18 mouse cellular contexts compared by ENCODE assay signal in genomic region chr2:114486980-114487379, GRCm38 (mm10).
DNase-seq lines count a peak whose midpoint lies in the region; ATAC-seq and TF ChIP-seq lines count a peak whose summit lies in the region.
"Had no signal": no experiment of that assay in that cellular context is flagged by ENCODE, and none has a peak within 500 bp of the region (broad histone marks: within the 10 kb centered on the region; RNA-seq: fewer than 3 reads in every experiment).

No protein-coding gene starts in this region.

- no peak for TF ChIP-seq POLR2A in cerebellum, adult 2 months (IDR thresholded peaks at IDR 0.05; ENCODE audit: borderline replicate concordance, insufficient read depth, low read length)
- no peak for TF ChIP-seq POLR2A in limb, embryonic 14.5 days (IDR thresholded peaks at IDR 0.05; ENCODE audit: borderline replicate concordance, extremely low read depth, insufficient read depth, insufficient read length)

- no peaks in the 10 kb centered on the region for H3K9me3 ChIP-seq in limb, embryonic 14.5 days (ENCODE audit: control insufficient read depth, low read length)
- H3K9me3 ChIP-seq in limb, embryonic 10.5 days (replicated peaks) = no peaks in the 10 kb centered on the region
- H3K9me3 ChIP-seq: heart, embryonic 12.5 days; intestine, embryonic 15.5 days; limb, embryonic 13.5 days; midbrain, embryonic 13.5 days; neural tube, embryonic 13.5 days had no signal

- no peak overlapping the region for H3K9ac ChIP-seq in limb, embryonic 14.5 days (ENCODE audit: low read depth, low read length, severe bottlenecking)
- H3K9ac ChIP-seq: heart, embryonic 12.5 days; hindbrain, embryonic 14.5 days; intestine, embryonic 15.5 days; limb, embryonic 13.5 days; liver, embryonic 14.5 days; midbrain, embryonic 13.5 days; neural tube, embryonic 13.5 days had no signal

- no peak overlapping the region for H3K27ac ChIP-seq in cerebellum, adult 2 months (ENCODE audit: insufficient read depth, low read length)
- H3K27ac ChIP-seq in limb, embryonic 14.5 days (replicated peaks; ENCODE audit: low read depth, low read length) = no peak overlapping the region
- no peak overlapping the region for H3K27ac ChIP-seq in limb, embryonic 10.5 days
- H3K27ac ChIP-seq: hindbrain, embryonic 14.5 days; intestine, embryonic 15.5 days; limb, embryonic 13.5 days; liver, embryonic 14.5 days; midbrain, embryonic 13.5 days; neural tube, embryonic 13.5 days had no signal

- ATAC-seq in frontal cortex, adult (ENCODE audit: low TSS enrichment) = peak; percentile 52
- ATAC-seq in limb, embryonic 14.5 days (ENCODE audit: low FRiP score, low read depth) = no peak
- ATAC-seq: CD4-positive, CD25-positive, alpha-beta regulatory T cell, adult 4 months; intestine, embryonic 15.5 days; midbrain, embryonic 13.5 days; Patski had no signal

- H3K4me3 ChIP-seq in cerebellum, adult 2 months (replicated peaks; ENCODE audit: insufficient read depth, low read depth, low read length) = no peak overlapping the region
- no peak overlapping the region for H3K4me3 ChIP-seq in limb, embryonic 14.5 days (replicated peaks; ENCODE audit: low read length)
- no peak overlapping the region for H3K4me3 ChIP-seq in limb, embryonic 10.5 days
- H3K4me3 ChIP-seq: heart, embryonic 12.5 days; intestine, embryonic 15.5 days; limb, embryonic 13.5 days; midbrain, embryonic 13.5 days; neural tube, embryonic 13.5 days had no signal

- H3K4me1 ChIP-seq in cerebellum, adult 2 months (ENCODE audit: control insufficient read depth, insufficient read depth, low read length) = peaks cover 4% of the 10 kb centered on the region; the same call in 1 of the 2 replicates
- no peaks in the 10 kb centered on the region for H3K4me1 ChIP-seq in limb, embryonic 14.5 days (ENCODE audit: control insufficient read depth, insufficient read depth, low read length)
- H3K4me1 ChIP-seq in limb, embryonic 10.5 days = peaks cover 3% of the 10 kb centered on the region; the same call in 1 of the 2 replicates
- H3K4me1 ChIP-seq: heart, embryonic 12.5 days; intestine, embryonic 15.5 days; limb, embryonic 13.5 days; midbrain, embryonic 13.5 days had no signal

- TF ChIP-seq CTCF in cerebellum, adult 2 months (IDR thresholded peaks at IDR 0.05; ENCODE audit: borderline replicate concordance, insufficient read depth, low read depth, low read length) = no peak

- intact Hi-C loops in gastrocnemius, postnatal 14 days (cut with DNase I; ENCODE audit: low total_unique reads) = no loop called here

- H3K36me3 ChIP-seq in limb, embryonic 14.5 days (ENCODE audit: control insufficient read depth, insufficient read depth, low read length) = no peaks in the 10 kb centered on the region
- no peaks in the 10 kb centered on the region for H3K36me3 ChIP-seq in limb, embryonic 10.5 days
- H3K36me3 ChIP-seq: heart, embryonic 12.5 days; intestine, embryonic 15.5 days; limb, embryonic 13.5 days; midbrain, embryonic 13.5 days; neural tube, embryonic 13.5 days had no signal

- no peaks in the 10 kb centered on the region for H3K27me3 ChIP-seq in cerebellum, adult 2 months (ENCODE audit: control insufficient read depth, insufficient read depth, low read length)
- no peaks in the 10 kb centered on the region for H3K27me3 ChIP-seq in limb, embryonic 14.5 days (ENCODE audit: control insufficient read depth, insufficient read depth, low read length)
- H3K27me3 ChIP-seq in limb, embryonic 10.5 days (ENCODE audit: low read depth, poor library complexity, severe bottlenecking) = no peaks in the 10 kb centered on the region
- H3K27me3 ChIP-seq: heart, embryonic 12.5 days; intestine, embryonic 15.5 days; limb, embryonic 13.5 days; midbrain, embryonic 13.5 days; neural tube, embryonic 13.5 days had no signal

- H3K4me2 ChIP-seq in limb, embryonic 14.5 days (replicated peaks; ENCODE audit: low read depth, low read length, severe bottlenecking) = no peak overlapping the region
- H3K4me2 ChIP-seq: heart, embryonic 12.5 days; hindbrain, embryonic 14.5 days; intestine, embryonic 15.5 days; limb, embryonic 13.5 days; midbrain, embryonic 13.5 days; neural tube, embryonic 13.5 days had no signal

- DNase-seq in cerebellum, adult 2 months = peak; percentile 7 to 40
- no peak for DNase-seq in cerebellum, adult 11 months
- DNase-seq in frontal cortex, postnatal 10 days (ENCODE audit: low spot score in 2 of 2) = no peak
- DNase-seq in limb, embryonic 14.5 days (ENCODE audit: low spot score) = peak; percentile 7
- no peak for DNase-seq in limb, embryonic 10.5 days (ENCODE audit: low spot score)
- no peak for DNase-seq in gastrocnemius, postnatal 14 days
- DNase-seq: adrenal gland, adult 8-10 months; thymus, postnatal 14 days had no signal

Comparison
In these comparisons a context has a peak if more than half of its experiments do, and no peak if none do; other contexts are left out.
1. DNase-seq: peak in cerebellum, adult 2 months (2 of 2) and limb, embryonic 14.5 days (single experiment); none in cerebellum, adult 11 months (single experiment), frontal cortex, postnatal 10 days (0 of 2), limb, embryonic 10.5 days (single experiment) and gastrocnemius, postnatal 14 days (single experiment).